Mouse (Mus musculus) neural tube, embryonic 13.5 days (tissue): ENCODE measurements at regions not wholly inside any gene's neighbourhood (a gene's known extent, or its start where the extent isn't known, plus 50 kb on each side); places are given as distances from the start of the nearest gene placed in this dataset.
"Not testable (repeated sequence)": the region's sequence is repeated elsewhere in the genome, so short reads cannot be mapped to it uniquely, and the experiment has no call there.

Experiments used
- ATAC-seq: fragments of 200-750 bp; cut with Nextera tagmentation; 2 replicates; pipeline ENCODE4 v1.8.0; 2017; ENCODE audit warnings: low read depth, mild to moderate bottlenecking, moderate TSS enrichment, moderate library complexity
- H3K27ac ChIP-seq: fragments of 300-500 bp; sonication (generic); replicated peaks from 2 replicates; pipeline ENCODE4 v1.5.1; 2015; ENCODE audit warnings: moderate library complexity, mild to moderate bottlenecking, inconsistent platforms
- H3K27me3 ChIP-seq: fragments of 300-500 bp; sonication (generic); 2 replicates; pipeline ENCODE4 v1.6.1; 2015; ENCODE audit warnings: mild to moderate bottlenecking, inconsistent platforms
- H3K36me3 ChIP-seq: fragments of 300-500 bp; sonication (generic); 2 replicates; pipeline ENCODE4 v1.6.1; 2015; ENCODE audit warnings: mild to moderate bottlenecking, inconsistent platforms
- H3K4me1 ChIP-seq: fragments of 300-500 bp; sonication (generic); replicated peaks from 2 replicates; pipeline ENCODE4 v1.6.1; 2015; ENCODE audit warnings: inconsistent platforms
- H3K4me2 ChIP-seq: fragments of 300-500 bp; sonication (generic); 2 replicates; pipeline ENCODE4 v1.6.1; 2015; ENCODE audit warnings: inconsistent platforms, mild to moderate bottlenecking, moderate library complexity
- H3K4me3 ChIP-seq: fragments of 300-500 bp; sonication (generic); 2 replicates; pipeline ENCODE4 v1.5.1; 2015; ENCODE audit warnings: mild to moderate bottlenecking, inconsistent platforms
- H3K9ac ChIP-seq: fragments of 300-500 bp; sonication (generic); 2 replicates; pipeline ENCODE4 v1.6.1; 2015; ENCODE audit warnings: moderate library complexity, mild to moderate bottlenecking, inconsistent platforms
- H3K9me3 ChIP-seq: fragments of 300-500 bp; sonication (generic); 2 replicates; pipeline ENCODE4 v1.6.1; 2016; ENCODE audit warnings: inconsistent platforms
- WGBS: fragments of 180-500 bp; shearing (Covaris S2); methylation state at CpG from one replicate; pipeline ENCODE4 v1.1.7; 2015; 5-methylcytosine and 5-hydroxymethylcytosine counted together

GRCm38 (mm10) chr14:107214391-107214790, 1108.4 kb downstream of the Trim52 start:
- Histone ChIP-seq H3K4me3 (no peak overlapping the region), H3K4me2 (no peak overlapping the region), H3K36me3 (no peaks in the 10 kb centered on the region), H3K27ac (peak overlapping the region; percentile 38; the same call in 1 of the 2 replicates), H3K9ac (no peak overlapping the region), H3K27me3 (no peaks in the 10 kb centered on the region), H3K9me3 (no peaks in the 10 kb centered on the region), H3K4me1 (no peaks in the 10 kb centered on the region; the same call in 1 of the 2 replicates)
- 78% methylated on average over 2 of the region's 2 CpGs for WGBS
- ATAC-seq: no peak

GRCm38 (mm10) chr14:107264182-107264581, 1158.2 kb downstream of the Trim52 start:
- Histone ChIP-seq H3K4me1 (no peaks in the 10 kb centered on the region), H3K27me3 (no peaks in the 10 kb centered on the region), H3K9me3 (no peaks in the 10 kb centered on the region), H3K27ac (no peak overlapping the region), H3K4me3 (no peak overlapping the region), H3K36me3 (no peaks in the 10 kb centered on the region), H3K4me2 (no peak overlapping the region), H3K9ac (no peak overlapping the region)
- no peak for ATAC-seq
- WGBS: 88% methylated on average over 2 of the region's 2 CpGs

GRCm38 (mm10) chr14:107280346-107280745, 1174.3 kb downstream of the Trim52 start:
- not testable (repeated sequence) for H3K4me1 ChIP-seq, H3K27ac ChIP-seq, H3K4me2 ChIP-seq, H3K36me3 ChIP-seq, H3K4me3 ChIP-seq, ATAC-seq, H3K27me3 ChIP-seq, H3K9me3 ChIP-seq, H3K9ac ChIP-seq
- WGBS: 92% methylated on average over 7 of the region's 7 CpGs

GRCm38 (mm10) chr14:107329302-107329701, 1223.3 kb downstream of the Trim52 start:
- Histone ChIP-seq H3K27ac (no peak overlapping the region), H3K4me2 (no peak overlapping the region), H3K4me3 (no peak overlapping the region), H3K27me3 (no peaks in the 10 kb centered on the region), H3K36me3 (no peaks in the 10 kb centered on the region), H3K9ac (no peak overlapping the region), H3K9me3 (no peaks in the 10 kb centered on the region), H3K4me1 (no peaks in the 10 kb centered on the region)
- ATAC-seq: no peak
- 78% methylated on average over 1 of the region's 1 CpGs for WGBS

- no peak for ATAC-seq
- Histone ChIP-seq H3K27ac (no peak overlapping the region), H3K36me3 (no peaks in the 10 kb centered on the region), H3K27me3 (no peaks in the 10 kb centered on the region), H3K4me1 (no peaks in the 10 kb centered on the region), H3K4me3 (no peak overlapping the region), H3K4me2 (no peak overlapping the region), H3K9me3 (no peaks in the 10 kb centered on the region), H3K9ac (no peak overlapping the region)
Observed at GRCm38 (mm10) chr14:107340205-107340604, 1234.2 kb downstream of the Trim52 start.

- Histone ChIP-seq H3K4me2 (no peak overlapping the region), H3K27me3 (no peaks in the 10 kb centered on the region), H3K27ac (no peak overlapping the region), H3K9ac (no peak overlapping the region), H3K36me3 (no peaks in the 10 kb centered on the region), H3K4me3 (no peak overlapping the region), H3K4me1 (no peaks in the 10 kb centered on the region), H3K9me3 (no peaks in the 10 kb centered on the region)
- WGBS: 52% methylated on average over 1 of the region's 1 CpGs
- ATAC-seq: no peak
Observed at GRCm38 (mm10) chr14:107362788-107363187, 1256.8 kb downstream of the Trim52 start.
